Mouse (Mus musculus) embryo, embryonic 9.5 days (tissue): ENCODE data around the gene Sdhb.

Experiments
- DNase-seq: peaks from one replicate; pipeline ENCODE4 v3.0.0-alpha.2; 2017; ENCODE audit errors: extremely low spot score

Sdhb gene

DNA sequence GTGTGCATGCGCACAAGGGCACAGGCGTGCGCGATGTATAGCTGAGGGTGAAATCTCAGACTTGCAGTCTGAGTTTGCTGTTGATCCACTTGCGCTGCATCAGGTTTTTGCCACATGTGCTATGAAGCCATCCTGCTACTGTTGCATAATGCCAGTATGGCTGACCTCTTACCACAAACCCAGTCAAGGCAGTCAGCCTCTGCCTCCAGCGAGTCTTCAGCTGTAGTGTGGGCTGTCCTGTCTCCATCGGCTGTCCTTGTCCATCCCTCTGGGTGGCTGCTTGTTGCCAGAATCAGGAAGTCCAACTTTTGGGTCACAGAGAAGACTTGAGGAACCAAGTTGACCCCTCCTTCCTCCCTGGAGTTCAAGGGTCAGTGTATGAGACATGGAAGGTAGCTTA is 14.4 kb downstream of the Sdhb start:
- no peak for DNase-seq

GRCm38 (mm10) chr4:140977278-140977677 is 16.3 kb downstream of the Sdhb start:
- no peak for DNase-seq

GRCm38 (mm10) chr4:140977886-140978692 is 17.1 kb downstream of the Sdhb start:
- DNase-seq = no peak

DNA sequence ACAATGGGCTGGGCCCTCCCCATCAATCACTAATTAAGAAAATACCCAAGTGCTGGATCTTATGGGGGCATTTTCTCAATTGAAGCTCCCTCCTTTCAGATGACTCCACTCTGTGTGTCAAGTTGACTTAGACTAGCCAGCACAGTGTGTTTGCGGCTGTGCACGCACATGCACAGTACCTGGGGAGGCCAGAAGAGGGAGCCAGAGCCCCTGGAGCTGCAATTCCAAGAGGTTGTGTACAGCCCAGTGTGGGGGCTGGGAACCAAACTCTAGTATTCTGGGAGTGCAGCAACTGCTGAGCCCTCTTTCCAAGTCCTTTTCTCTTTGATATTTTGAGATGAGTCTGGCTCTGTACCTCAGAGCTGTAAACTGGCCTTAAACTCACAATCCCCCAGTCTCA is 20.6 kb downstream of the Sdhb start:
- no peak for DNase-seq

DNA sequence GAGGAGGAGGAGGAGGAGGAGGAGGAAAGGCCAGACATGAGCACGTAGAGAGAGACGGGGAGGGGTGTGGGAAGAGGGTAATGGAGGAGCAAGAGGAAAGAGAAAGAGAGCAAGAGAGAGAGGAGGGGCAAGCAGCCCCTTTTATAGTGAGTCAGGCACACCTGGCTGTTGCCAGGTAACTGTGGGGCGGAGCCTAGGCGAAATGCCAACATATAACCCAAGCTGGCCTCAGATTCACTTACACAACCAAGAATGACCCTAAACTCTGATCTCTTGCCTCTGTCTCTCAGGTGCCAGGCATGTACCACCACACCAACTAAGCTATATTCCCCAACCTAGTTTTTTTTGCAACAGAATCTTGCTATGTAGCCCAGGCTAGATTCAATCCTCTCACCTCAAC is 21.8 kb downstream of the Sdhb start:
- no peak for DNase-seq

DNA sequence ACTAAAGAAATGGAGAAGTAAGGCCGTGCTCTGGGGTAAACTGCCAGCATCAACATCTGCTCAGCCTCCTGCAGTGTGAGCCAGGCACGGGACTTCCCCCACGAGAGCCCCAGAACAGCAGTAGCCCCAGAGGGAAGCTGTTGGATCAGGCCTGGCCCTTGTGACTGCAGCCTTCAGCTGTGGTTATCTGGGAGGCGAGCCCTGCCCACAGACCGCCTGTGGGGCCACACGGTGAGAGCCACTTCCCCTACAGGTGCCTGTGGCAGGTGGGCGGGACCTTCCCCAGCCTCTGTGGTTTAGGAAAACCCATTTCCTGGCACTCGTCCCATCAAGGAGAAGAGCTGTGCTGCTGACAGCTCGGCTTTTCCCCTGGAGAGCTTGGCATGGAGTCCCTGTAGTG is 22.4 kb downstream of the Sdhb start:
- DNase-seq = no peak

GRCm38 (mm10) chr4:140984544-140984943 is 23.5 kb downstream of the Sdhb start:
- DNase-seq = no peak

GRCm38 (mm10) chr4:140986024-140986710 is 25.2 kb downstream of the Sdhb start:
- DNase-seq = no peak

DNA sequence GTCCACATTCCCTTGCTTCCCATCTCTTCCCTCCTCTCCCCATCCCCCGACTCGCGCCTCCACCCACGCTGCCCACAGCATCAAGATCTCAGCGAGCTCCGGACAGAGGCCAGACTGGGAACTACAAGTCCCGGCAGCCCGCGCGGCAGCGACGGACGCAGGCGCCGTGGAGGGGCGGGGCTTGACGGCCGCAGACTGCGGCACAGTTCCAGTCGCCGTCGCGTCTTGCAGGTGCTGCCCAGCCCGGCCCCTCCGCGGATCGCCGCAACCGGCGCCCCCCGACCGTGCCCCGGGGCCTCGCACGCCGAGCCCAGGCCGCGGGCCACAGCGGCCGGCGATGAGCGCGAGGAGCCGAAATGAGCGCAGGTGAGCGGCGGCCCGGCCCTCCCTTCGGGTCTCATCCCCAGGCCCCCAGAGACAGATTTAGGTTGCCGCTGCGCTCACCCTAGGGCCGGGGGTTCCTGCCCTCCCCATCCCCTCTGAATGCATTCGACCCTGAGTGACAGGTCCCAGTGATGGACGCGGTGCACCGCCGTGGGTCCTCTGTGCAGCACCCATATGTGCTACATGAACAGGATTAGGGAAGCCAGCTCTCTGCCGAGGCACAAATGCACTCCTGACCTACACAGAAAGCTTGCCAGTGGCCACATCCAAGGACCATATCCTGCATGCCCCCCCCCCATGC is 25.9 kb downstream of the Sdhb start, which contains the start of gene Atp13a2:
TSS of gene Atp13a2 (plus strand) at position 163 of the 685 bp plus-strand sequence.
- DNase-seq = peak; percentile 86

DNA sequence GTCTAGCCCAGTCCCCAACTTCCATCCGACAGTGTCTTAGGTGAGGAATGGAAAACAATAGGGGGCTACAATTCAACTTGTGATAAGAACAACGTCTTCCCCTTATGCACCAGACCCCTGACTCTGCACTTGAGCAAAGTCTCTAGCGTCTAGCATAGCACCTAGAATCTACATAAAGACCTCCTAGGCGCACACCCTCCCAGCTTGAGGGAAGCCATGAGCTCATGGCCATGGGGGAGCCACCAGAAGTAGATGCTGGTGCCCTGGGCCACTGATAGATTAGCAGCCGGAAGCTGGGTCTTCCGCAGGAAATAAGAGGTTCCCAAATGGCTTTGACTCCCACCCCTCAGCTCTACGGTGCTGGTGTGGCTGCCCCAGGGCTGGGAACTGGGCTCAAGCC is 26.5 kb downstream of the Sdhb start:
- DNase-seq = no peak

GRCm38 (mm10) chr4:140988706-140989290 is 27.8 kb downstream of the Sdhb start:
- no peak for DNase-seq

GRCm38 (mm10) chr4:140989447-140989846 is 28.4 kb downstream of the Sdhb start:
- DNase-seq = no peak

DNA sequence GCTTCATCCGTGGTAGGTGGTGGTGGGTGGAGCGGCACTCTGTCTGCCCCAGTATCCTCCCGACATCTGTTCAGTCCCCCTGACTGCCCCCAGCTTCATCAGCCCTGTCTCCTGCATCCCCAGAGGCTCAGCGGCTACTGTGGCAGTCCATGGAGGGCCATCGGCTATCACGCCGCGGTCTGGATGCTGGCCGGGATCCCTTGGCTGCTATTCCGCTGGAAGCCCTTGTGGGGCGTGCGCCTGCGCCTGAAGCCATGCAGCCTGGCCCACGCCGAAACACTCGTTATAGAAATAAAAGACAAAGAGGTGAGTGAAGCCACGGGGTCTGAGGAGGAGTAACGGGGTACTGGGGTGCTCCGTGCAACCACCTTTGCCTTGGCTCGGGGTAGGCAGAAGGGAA is 31.2 kb downstream of the Sdhb start:
- DNase-seq = no peak

GRCm38 (mm10) chr4:140993846-140994245 is 32.8 kb downstream of the Sdhb start:
- DNase-seq = no peak

GRCm38 (mm10) chr4:140995811-140996210 is 34.8 kb downstream of the Sdhb start:
- DNase-seq = no peak

DNA sequence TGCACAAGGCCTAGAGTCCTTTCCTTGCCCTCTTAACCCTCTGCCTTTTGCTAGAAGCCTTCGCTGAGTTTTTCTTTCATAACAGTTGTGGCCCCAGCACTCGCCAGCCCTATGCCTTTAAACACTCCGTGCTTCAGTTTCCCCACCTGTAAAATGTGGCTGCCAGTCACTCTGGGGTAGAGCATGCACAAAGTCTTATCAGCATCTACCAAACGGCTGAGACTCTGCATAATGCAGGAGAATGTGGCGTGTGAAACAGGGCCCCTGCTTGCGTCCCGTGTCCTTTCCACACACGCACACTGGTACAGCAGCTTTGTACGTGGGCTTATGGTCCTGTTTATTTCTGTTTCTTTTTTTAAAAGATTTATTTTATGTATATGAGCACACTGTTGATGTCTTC is 35.8 kb downstream of the Sdhb start:
- no peak for DNase-seq

DNA sequence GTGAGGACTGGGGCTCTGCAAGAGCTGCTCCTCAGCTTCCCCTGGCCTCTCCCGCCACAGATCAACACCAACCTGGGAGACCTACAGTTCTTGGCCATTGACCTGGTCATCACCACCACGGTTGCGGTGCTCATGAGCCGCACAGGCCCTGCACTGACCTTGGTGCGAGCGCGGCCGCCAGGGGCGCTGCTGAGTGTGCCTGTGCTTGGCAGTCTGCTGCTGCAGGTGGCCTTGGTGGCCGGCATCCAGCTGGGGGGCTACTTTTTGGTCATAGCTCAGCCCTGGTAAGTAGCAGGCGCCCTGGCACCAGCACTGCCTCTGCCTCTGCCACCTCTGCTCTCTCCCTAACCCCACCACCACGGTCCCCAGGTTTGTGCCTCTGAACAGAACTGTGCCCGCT is 45.0 kb downstream of the Sdhb start:
- no peak for DNase-seq

DNA sequence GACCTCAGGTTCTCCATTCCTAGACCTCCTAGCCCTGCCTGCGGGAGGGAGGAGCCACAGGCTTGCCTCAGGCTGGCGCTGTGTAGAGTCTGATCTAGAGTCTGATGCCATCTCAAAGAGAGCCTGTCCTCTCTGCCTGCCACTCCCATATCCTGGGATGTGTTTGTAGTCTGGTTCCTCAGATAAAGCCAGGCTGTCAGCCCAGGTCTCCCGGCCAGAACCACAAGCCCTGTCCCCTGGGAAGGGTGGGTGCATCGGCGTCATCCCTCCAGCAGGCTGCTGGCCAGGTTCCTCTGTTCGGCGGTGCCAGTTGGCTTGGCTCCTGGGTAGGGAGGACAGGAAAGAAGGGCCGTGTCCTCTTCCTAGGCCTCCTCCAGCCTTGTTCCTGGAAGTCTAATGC is 47.0 kb downstream of the Sdhb start:
- no peak for DNase-seq

DNA sequence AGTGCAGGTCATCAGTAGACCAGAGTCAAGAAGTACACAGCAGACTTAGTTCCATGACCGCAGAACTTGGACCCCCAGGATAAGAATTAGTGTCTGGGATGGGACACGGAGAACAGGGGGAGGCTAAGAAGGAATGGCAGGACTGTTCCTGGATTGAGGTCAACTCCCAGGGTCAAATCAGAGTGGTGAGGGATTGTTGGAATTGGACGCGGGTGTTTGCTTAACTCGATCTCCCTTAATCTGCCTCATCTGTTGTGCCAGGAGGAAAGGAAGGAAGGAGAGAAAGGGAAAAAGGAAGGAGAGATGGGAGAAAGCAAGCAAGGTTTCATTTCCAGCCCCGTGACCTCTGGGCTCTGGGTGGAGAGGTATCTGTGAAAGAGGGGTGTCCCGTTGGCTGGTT is 49.1 kb downstream of the Sdhb start, which contains the start of gene Mfap2:
TSS of gene Mfap2 (plus strand) at position 301 of the 400 bp plus-strand sequence.
- DNase-seq = no peak

- DNase-seq = peak; percentile 81
These were observed 49.5 kb downstream of the Sdhb start for GRCm38 (mm10) chr4:141010526-141010925.

DNA sequence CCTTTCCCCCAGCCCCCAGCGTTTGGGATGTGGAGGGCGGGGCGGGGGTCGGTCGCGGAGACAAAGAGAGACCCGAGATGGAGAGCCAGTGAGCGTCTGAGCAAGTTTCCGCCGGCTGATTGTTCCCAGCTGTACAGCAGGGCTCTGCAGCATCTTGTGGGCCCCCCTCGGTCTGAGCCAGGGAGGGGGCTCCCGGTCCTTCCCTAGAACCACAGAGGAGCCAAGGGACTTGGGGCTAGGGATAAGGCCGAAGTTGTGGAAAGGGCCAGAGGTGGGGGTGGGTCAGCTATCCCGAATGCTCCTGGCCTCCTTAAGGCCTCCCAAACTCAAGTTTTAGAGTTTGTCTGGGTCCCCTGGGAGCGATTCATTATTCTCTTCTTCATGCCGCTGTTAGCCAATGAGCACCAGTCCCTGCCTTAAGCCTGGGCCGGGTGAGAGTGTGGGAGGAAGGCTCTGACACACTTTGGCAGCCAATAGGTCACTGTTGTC is 50.0 kb downstream of the Sdhb start:
- peak; percentile 73 for DNase-seq
